Mouse (Mus musculus) embryonic fibroblast, embryonic 13.5 days (primary cell): Measurements from ENCODE around the gene Col25a1.

Experiments used
- CTCF ChIP-seq: IDR thresholded peaks from 2 replicates; pipeline ENCODE4 v1.5.1; 2011; ENCODE audit warnings: mild to moderate bottlenecking, control low read depth, low read length, moderate library complexity, borderline replicate concordance; ENCODE audit not compliant: insufficient read depth
- POLR2A ChIP-seq: IDR thresholded peaks from 2 replicates; pipeline ENCODE4 v1.6.1; 2011; ENCODE audit warnings: low read depth, mild to moderate bottlenecking, control low read depth, low read length, moderate library complexity

DNA sequence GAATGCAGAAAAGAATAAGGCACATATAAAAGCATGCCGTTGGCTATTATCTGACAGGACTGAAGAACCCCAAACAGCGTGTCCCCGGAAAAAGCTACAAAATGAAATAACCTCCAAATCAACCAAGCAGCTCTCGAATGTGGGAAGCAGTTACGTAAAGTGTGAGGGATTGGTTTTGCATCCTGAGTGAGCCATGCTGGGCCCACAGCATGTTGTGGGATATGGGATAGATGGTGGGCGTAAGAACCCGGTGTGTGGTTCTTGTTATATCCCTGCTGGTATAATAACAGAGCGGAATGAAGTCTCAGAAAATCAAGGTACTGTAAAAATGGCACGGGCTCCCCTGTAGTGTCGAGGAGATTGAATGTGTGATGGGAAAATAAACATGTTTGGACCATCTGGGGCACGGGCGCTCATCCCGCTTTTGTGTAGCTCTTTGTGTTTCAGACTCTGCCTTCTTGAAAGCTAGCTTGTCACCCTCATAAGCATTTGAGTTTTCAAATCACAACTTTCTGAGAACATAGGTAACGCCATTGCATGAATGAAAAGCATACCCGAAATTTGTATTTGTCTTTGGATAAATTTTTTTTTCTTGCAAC is 225.4 kb downstream of the Col25a1 start:
- TF ChIP-seq CTCF, result no peak
- no peak for TF ChIP-seq POLR2A
